Mouse (Mus musculus): ENCODE data around the gene Fpr-rs4. TPM values are rescaled to one million over a fixed set of nuclear protein-coding genes. Genes with fewer than 3 reads are reported as not detected.
"Not testable (repeated sequence)": the region's sequence is repeated elsewhere in the genome, so short reads cannot be mapped to it uniquely, and the experiment has no call there.

Fpr-rs4 gene
- polyA plus RNA-seq (2012; rRNA removed) (not detected in 2 replicates), polyA plus RNA-seq (2014; fragmentation: Nextera tagmentation; extraction: Ambion mirVana) (not detected in 2 replicates)

DNA sequence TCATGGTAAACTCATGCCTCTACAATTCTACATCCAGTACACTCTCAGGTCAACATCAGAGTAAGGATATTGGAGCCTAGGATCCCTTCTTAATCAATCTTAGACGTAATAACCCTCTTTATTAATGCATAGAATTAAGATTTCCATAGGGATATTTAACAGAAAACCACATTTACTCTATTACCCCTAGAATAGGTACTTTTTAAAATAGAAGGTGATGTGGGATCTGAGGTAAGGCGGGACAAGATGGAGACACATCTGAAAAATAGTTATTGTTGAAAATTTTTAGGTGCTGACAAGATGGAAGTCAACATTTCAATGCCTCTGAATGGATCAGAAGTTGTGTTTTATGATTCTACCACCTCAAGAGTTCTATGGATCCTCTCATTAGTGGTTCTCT is at the start of gene Fpr-rs4:
Gene Fpr-rs4, plus strand, starts transcription at position 301 of the 400 bp plus-strand sequence.
- Histone ChIP-seq H3K9me3 (ENCODE audit: control insufficient read depth, low read length) (no peaks in the 10 kb centered on the region), H3K36me3 (ENCODE audit: control insufficient read depth, insufficient read depth, low read length) (no peaks in the 10 kb centered on the region), H3K4me3 (replicated peaks; ENCODE audit: low read length) (no peak within 1 kb of the TSS), H3K4me2 (replicated peaks; ENCODE audit: low read depth, low read length, severe bottlenecking) (no peak within 1 kb of the TSS), H3K27me3 (ENCODE audit: control insufficient read depth, insufficient read depth, low read length) (no peaks in the 10 kb centered on the region), H3K27ac (replicated peaks; ENCODE audit: low read depth, low read length) (no peak within 1 kb of the TSS), H3K9ac (ENCODE audit: low read depth, low read length, severe bottlenecking) (no peak within 1 kb of the TSS), H3K4me1 (ENCODE audit: control insufficient read depth, insufficient read depth, low read length) (no peaks in the 10 kb centered on the region)
- no peak for TF ChIP-seq POLR2A (IDR thresholded peaks at IDR 0.05; ENCODE audit: borderline replicate concordance, extremely low read depth, insufficient read depth, insufficient read length)
- 62% methylated on average over 2 of the region's 2 CpGs for WGBS
- ATAC-seq (ENCODE audit: low FRiP score, low read depth) (no peak), DNase-seq (ENCODE audit: low spot score) (no peak)

DNA sequence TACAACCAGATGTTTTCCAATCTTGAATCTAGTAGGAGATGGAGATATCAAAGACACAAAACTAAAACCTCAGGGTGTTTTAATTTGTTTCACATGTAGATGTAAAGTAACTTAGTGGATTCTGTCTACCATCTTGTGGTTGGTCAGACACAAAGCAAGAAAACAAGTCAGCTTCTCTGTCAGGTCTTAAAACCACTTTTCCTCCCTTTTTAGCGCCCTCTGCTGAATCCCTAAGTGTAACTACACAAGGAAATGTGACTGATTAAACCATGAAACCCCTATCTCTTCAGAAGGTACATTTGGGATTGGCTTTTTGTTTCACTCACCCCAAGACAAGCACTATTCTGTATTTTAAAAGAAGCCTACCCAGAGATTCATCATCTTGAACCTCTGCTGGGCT is 48.1 kb upstream of the Fpr-rs4 start:
- no peak overlapping the region for H3K4me2 ChIP-seq (replicated peaks; ENCODE audit: low read depth, low read length, severe bottlenecking)
- no peak for TF ChIP-seq POLR2A (IDR thresholded peaks at IDR 0.05; ENCODE audit: borderline replicate concordance, extremely low read depth, insufficient read depth, insufficient read length)

DNA sequence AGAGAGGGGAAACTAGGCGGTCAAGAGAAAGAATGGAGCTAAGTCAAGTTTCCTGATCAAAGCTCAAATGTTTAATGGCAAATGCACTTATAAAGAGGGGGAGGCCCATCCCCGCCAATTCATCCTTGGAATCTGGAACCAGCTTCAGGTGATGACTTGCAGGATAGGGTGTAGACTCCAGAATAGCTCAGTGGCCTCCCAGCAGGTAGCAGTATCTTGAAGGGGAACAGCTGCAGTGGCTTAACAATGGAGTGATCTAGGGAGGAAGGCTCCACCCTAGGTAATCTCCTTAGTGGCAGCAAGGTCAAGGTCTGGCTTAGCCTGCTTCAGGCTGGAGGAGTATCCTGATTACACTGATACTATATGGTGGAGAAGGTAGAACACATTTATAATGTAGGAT is 40.3 kb upstream of the Fpr-rs4 start:
- not testable (repeated sequence) for H3K27me3 ChIP-seq (ENCODE audit: control insufficient read depth, insufficient read depth, low read length); H3K9ac ChIP-seq (ENCODE audit: low read depth, low read length, severe bottlenecking); H3K9me3 ChIP-seq (ENCODE audit: control insufficient read depth, low read length); H3K27ac ChIP-seq (replicated peaks; ENCODE audit: low read depth, low read length); ATAC-seq (ENCODE audit: low FRiP score, low read depth); H3K4me2 ChIP-seq (replicated peaks; ENCODE audit: low read depth, low read length, severe bottlenecking); H3K4me1 ChIP-seq (ENCODE audit: control insufficient read depth, insufficient read depth, low read length); DNase-seq (ENCODE audit: low spot score); H3K4me3 ChIP-seq (replicated peaks; ENCODE audit: low read length); H3K36me3 ChIP-seq (ENCODE audit: control insufficient read depth, insufficient read depth, low read length)
- WGBS: 71% methylated on average over 2 of the region's 2 CpGs

More for the DNA sequence above, 48.1 kb upstream of the Fpr-rs4 start:
- H3K27ac ChIP-seq (replicated peaks; ENCODE audit: low read depth, low read length): no peak overlapping the region
- DNase-seq (ENCODE audit: low spot score) (no peak), ATAC-seq (ENCODE audit: low FRiP score, low read depth) (no peak)
- no peaks in the 10 kb centered on the region for H3K4me1 ChIP-seq (ENCODE audit: control insufficient read depth, insufficient read depth, low read length)
- H3K27me3 ChIP-seq (ENCODE audit: control insufficient read depth, insufficient read depth, low read length): no peaks in the 10 kb centered on the region
- H3K9ac ChIP-seq (ENCODE audit: low read depth, low read length, severe bottlenecking): no peak overlapping the region
- no peaks in the 10 kb centered on the region for H3K36me3 ChIP-seq (ENCODE audit: control insufficient read depth, insufficient read depth, low read length)
- no peak overlapping the region for H3K4me3 ChIP-seq (replicated peaks; ENCODE audit: low read length)
- H3K9me3 ChIP-seq (ENCODE audit: control insufficient read depth, low read length): no peaks in the 10 kb centered on the region
- WGBS: 9% methylated on average over 1 of the region's 1 CpGs

DNA sequence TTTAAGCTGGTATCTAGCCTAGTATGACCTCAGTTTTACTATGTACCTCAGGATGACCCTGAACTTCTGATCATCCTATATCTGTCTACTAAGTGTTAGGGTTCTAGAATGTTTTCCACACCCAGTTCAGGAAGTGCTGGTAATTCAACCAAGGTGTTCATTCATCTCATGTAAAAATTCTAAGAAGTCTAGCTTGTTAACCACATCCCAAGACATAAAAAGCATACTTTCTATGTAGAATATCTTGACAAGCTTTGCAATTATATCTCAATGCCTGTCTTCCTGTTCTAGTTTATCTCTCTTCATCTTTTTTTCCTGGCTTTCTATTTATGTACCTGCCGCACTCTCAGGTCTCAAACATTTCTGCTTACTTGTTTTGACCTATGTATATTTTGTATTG is 16.8 kb upstream of the Fpr-rs4 start:
- no peak for ATAC-seq (ENCODE audit: low FRiP score, low read depth)
- DNase-seq (ENCODE audit: low spot score): no peak
- Histone ChIP-seq H3K4me1 (ENCODE audit: control insufficient read depth, insufficient read depth, low read length) (no peaks in the 10 kb centered on the region), H3K9me3 (ENCODE audit: control insufficient read depth, low read length) (no peaks in the 10 kb centered on the region), H3K36me3 (ENCODE audit: control insufficient read depth, insufficient read depth, low read length) (no peaks in the 10 kb centered on the region), H3K27ac (replicated peaks; ENCODE audit: low read depth, low read length) (no peak overlapping the region), H3K9ac (ENCODE audit: low read depth, low read length, severe bottlenecking) (no peak overlapping the region), H3K4me2 (replicated peaks; ENCODE audit: low read depth, low read length, severe bottlenecking) (no peak overlapping the region), H3K27me3 (ENCODE audit: control insufficient read depth, insufficient read depth, low read length) (no peaks in the 10 kb centered on the region), H3K4me3 (replicated peaks; ENCODE audit: low read length) (no peak overlapping the region)
- 92% methylated on average over 1 of the region's 1 CpGs for WGBS
- TF ChIP-seq POLR2A (IDR thresholded peaks at IDR 0.05; ENCODE audit: borderline replicate concordance, extremely low read depth, insufficient read depth, insufficient read length): no peak

DNA sequence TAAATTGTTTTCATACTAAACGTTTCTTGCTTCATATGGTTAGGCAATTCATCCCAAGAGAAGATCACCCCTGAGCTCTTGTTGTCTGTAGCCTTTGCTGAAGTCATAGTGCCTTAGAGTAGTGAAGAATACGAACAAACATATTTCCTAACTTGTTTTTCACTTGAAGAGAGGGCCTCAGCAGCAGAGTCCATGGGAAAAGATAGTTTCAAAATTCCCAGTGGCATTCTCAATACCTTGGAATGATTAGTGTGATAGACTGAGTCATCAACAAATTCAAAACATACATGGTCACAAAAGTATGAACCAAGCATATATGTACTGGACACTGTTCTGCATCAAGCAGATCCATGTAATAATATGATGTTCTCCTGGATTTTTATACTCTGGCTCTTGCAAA is 27.6 kb downstream of the Fpr-rs4 start, which contains the start of gene Vmn2r124:
Gene Vmn2r124, plus strand, starts transcription at position 301 of the 400 bp plus-strand sequence.
- Histone ChIP-seq H3K9ac (ENCODE audit: low read depth, low read length, severe bottlenecking) (no peak within 1 kb of the TSS), H3K36me3 (ENCODE audit: control insufficient read depth, insufficient read depth, low read length) (no peaks in the 10 kb centered on the region), H3K27ac (replicated peaks; ENCODE audit: low read depth, low read length) (no peak within 1 kb of the TSS), H3K4me2 (replicated peaks; ENCODE audit: low read depth, low read length, severe bottlenecking) (no peak within 1 kb of the TSS), H3K9me3 (ENCODE audit: control insufficient read depth, low read length) (no peaks in the 10 kb centered on the region), H3K4me3 (replicated peaks; ENCODE audit: low read length) (no peak within 1 kb of the TSS), H3K27me3 (ENCODE audit: control insufficient read depth, insufficient read depth, low read length) (no peaks in the 10 kb centered on the region), H3K4me1 (ENCODE audit: control insufficient read depth, insufficient read depth, low read length) (no peaks in the 10 kb centered on the region)
- ATAC-seq (ENCODE audit: low FRiP score, low read depth) (no peak), DNase-seq (ENCODE audit: low spot score) (no peak)
- WGBS: 61% methylated on average over 2 of the region's 2 CpGs
- no peak for TF ChIP-seq POLR2A (IDR thresholded peaks at IDR 0.05; ENCODE audit: borderline replicate concordance, extremely low read depth, insufficient read depth, insufficient read length)

Other genes with a start within 250 kb of the Fpr-rs4 start
- gene Spaca6, start 194.6 kb upstream of the Fpr-rs4 start, polyA plus RNA-seq (2012; rRNA removed): 125 and 142 TPM in 2 replicates
- gene Spaca6, start 194.6 kb upstream of the Fpr-rs4 start, polyA plus RNA-seq (2014; fragmentation: Nextera tagmentation; extraction: Ambion mirVana): 23.6 and 32.5 TPM in 2 replicates
- gene Has1, start 166.5 kb upstream of the Fpr-rs4 start, polyA plus RNA-seq (2012; rRNA removed): 0.19 and 0.25 TPM in 2 replicates
- 1.6 and 2.2 TPM in 2 replicates for gene Has1, start 166.5 kb upstream of the Fpr-rs4 start, polyA plus RNA-seq (2014; fragmentation: Nextera tagmentation; extraction: Ambion mirVana)
- 0.11 and 0.58 TPM in 2 replicates for gene Fpr1, start 137.8 kb upstream of the Fpr-rs4 start, polyA plus RNA-seq (2012; rRNA removed)
- 0.23 TPM in 1 of 2 replicates, not detected in the other for gene Fpr1, start 137.8 kb upstream of the Fpr-rs4 start, polyA plus RNA-seq (2014; fragmentation: Nextera tagmentation; extraction: Ambion mirVana)
- gene Fpr2, start 133.9 kb upstream of the Fpr-rs4 start, polyA plus RNA-seq (2012; rRNA removed): 0.14 and 0.27 TPM in 2 replicates
- 0.23 and 0.36 TPM in 2 replicates for gene Fpr2, start 133.9 kb upstream of the Fpr-rs4 start, polyA plus RNA-seq (2014; fragmentation: Nextera tagmentation; extraction: Ambion mirVana)
- not detected in 2 replicates for gene Fpr3, start 133.9 kb upstream of the Fpr-rs4 start, polyA plus RNA-seq (2012; rRNA removed)
- not detected in 2 replicates for gene Fpr3, start 133.9 kb upstream of the Fpr-rs4 start, polyA plus RNA-seq (2014; fragmentation: Nextera tagmentation; extraction: Ambion mirVana)
- not detected in 2 replicates for gene Vmn2r124, start 27.7 kb downstream of the Fpr-rs4 start, polyA plus RNA-seq (2012; rRNA removed)
- gene Vmn2r124, start 27.7 kb downstream of the Fpr-rs4 start, polyA plus RNA-seq (2014; fragmentation: Nextera tagmentation; extraction: Ambion mirVana): not detected in 2 replicates
- not detected in 2 replicates for gene Vmn2r91, start 63.3 kb downstream of the Fpr-rs4 start, polyA plus RNA-seq (2012; rRNA removed)
- gene Vmn2r91, start 63.3 kb downstream of the Fpr-rs4 start, polyA plus RNA-seq (2014; fragmentation: Nextera tagmentation; extraction: Ambion mirVana): not detected in 2 replicates
- gene Vmn2r92, start 130.2 kb downstream of the Fpr-rs4 start, polyA plus RNA-seq (2012; rRNA removed): not detected in 2 replicates
- gene Vmn2r92, start 130.2 kb downstream of the Fpr-rs4 start, polyA plus RNA-seq (2014; fragmentation: Nextera tagmentation; extraction: Ambion mirVana): not detected in 2 replicates